Mouse (Mus musculus): ENCODE results near the gene Bcas3.
"Not testable (repeated sequence)": the region's sequence is repeated elsewhere in the genome, so short reads cannot be mapped to it uniquely, and the experiment has no call there.

The Bcas3 gene

DNA sequence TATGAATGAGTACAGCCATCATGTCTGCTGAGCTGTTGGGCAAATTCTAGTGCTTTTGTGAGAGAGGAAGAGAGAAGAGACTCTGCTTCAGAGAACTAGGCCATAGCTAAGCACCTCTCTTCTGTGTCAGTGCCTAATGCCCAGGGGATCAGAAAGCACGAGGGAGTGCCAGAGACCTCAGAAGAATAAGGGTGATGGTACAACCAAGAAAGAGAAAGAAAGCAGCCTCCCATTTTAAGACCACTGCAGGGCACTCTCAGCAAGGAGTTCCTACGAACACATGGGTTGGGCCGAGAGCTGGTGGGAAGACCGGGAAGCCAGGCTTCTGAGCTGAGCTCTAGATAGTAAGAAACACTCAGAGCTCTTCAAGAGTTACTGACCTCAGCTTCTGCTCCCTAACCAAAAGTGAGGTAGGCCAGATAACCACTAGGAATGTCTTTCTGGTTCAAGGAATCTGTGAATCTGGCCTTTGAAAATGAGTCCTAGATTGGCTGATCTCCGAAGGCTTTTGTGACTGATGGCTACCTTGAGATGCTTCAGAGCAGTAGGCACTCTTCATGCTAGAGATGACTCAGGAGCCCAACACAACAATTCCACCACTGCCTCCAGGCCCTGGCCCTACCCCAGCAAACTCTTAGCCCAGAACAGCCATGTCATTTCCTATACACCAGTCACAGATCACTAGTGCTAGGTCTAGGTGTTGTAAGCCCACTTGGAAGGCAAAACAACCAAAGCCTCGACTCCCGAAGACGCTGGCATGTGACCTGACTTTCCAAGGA lies 359.2 kb downstream of the Bcas3 start:
- DNase-seq (ENCODE audit: low spot score in 2 of 2): no peak

- DNase-seq (ENCODE audit: low spot score in 2 of 2): peak; percentile 76 to 87
Measured at GRCm38 (mm10) chr11:85712860-85713813, 360.2 kb downstream of the Bcas3 start.

- no peak for DNase-seq (ENCODE audit: low spot score in 2 of 2)
Measured at GRCm38 (mm10) chr11:85713814-85714208, 360.8 kb downstream of the Bcas3 start.

GRCm38 (mm10) chr11:85714312-85714931 lies 361.5 kb downstream of the Bcas3 start:
- no peak for DNase-seq (ENCODE audit: low spot score in 2 of 2)

DNA sequence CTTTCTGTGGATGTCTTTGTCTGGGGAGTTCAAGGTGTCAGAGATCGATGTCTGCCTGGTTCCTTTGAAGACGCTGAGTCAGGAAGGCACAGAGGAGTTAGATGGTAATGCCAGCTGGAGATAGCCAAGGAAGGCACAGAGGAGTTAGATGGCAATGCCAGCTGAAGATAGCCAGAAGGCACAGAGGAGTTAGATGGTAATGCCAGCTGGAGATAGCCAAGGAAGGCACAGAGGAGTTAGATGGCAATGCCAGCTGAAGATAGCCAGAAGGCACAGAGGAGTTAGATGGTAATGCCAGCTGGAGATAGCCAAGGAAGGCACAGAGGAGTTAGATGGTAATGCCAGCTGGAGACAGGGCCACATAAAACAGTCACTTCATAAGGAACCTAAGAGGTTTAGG lies 363.8 kb downstream of the Bcas3 start:
- DNase-seq (ENCODE audit: low spot score in 2 of 2): not testable (repeated sequence)

GRCm38 (mm10) chr11:85719091-85719490 lies 366.1 kb downstream of the Bcas3 start:
- DNase-seq (ENCODE audit: low spot score in 2 of 2): no peak

DNA sequence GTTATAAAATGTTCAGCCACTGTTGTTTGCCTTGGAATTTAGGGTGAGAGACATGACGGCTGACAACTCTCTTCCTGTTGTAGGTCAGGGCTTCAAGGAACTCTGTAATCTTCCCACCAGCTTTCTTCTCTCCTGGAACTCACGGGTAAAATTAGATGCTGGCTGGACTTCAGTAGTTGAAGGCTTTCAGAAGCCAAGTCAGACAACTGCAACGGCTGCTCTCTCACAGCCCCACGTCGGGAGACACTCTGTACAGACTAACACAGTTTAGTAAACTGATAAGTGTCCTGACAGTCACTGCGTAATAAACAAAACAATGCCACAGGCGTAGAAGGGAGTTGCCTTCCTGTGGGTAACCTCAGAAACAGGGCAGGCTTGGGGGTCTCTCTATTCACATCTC lies 366.8 kb downstream of the Bcas3 start:
- DNase-seq (ENCODE audit: low spot score in 2 of 2): no peak

GRCm38 (mm10) chr11:85720269-85720773 lies 367.4 kb downstream of the Bcas3 start:
- DNase-seq (ENCODE audit: low spot score in 2 of 2): no peak

- no peak for DNase-seq (ENCODE audit: low spot score in 2 of 2)
Measured at GRCm38 (mm10) chr11:85721986-85722385, 369.0 kb downstream of the Bcas3 start.

- DNase-seq (ENCODE audit: low spot score in 2 of 2): no peak
Measured at GRCm38 (mm10) chr11:85724159-85724558, 371.2 kb downstream of the Bcas3 start.

DNA sequence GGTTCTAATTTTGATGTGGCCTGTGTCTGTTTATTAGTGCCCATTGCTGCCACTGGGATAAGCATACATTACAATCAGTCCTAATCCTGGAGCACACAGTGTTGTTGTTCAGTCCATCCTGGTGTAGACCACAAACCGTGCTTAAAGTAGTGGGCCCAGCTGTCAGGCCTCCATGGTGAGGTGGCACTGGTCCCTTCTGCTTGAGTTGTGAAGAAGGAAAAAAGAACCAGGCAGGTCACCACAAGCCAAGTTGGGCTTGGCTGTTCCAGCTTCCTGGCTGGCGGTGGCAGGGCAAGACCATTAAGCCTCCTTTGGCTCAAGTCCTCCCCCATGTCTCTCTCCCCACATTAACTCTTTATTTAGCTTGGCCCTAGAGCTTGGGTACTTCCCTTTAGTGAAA lies 376.8 kb downstream of the Bcas3 start:
- no peak for DNase-seq (ENCODE audit: low spot score in 2 of 2)

DNA sequence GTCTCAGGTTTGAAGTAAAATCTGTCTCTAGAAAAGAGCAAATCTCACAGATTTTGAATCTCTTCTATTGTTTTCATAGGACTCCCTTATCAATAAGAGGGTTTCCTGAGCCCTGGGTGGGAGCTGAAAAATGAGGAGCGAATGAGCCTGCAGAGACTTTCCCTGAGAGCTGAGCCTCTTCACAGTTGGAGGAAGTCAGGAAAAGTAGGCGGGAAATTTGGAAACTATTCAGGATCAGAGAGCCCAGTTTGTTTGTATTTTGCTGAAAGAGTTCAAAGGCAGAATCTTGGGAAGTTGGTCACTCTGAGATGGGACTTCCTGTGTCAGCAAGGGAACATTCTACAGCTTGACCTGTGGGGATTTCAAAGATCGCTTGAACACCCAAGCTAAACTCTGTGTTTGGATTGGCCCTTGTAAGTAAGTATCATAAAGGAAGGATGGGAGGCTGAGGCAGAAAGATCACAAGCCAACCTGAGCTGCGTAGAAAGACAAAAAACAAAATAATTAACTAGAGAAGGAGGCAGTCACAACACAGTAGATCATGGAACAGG lies 379.6 kb downstream of the Bcas3 start:
- DNase-seq (ENCODE audit: low spot score in 2 of 2): no peak

GRCm38 (mm10) chr11:85733577-85733976 lies 380.6 kb downstream of the Bcas3 start:
- DNase-seq (ENCODE audit: low spot score in 2 of 2): no peak

GRCm38 (mm10) chr11:85734317-85735211 lies 381.6 kb downstream of the Bcas3 start:
- DNase-seq (ENCODE audit: low spot score in 2 of 2): no peak

GRCm38 (mm10) chr11:85737227-85737626 lies 384.3 kb downstream of the Bcas3 start:
- no peak for DNase-seq (ENCODE audit: low spot score in 2 of 2)

GRCm38 (mm10) chr11:85737893-85738292 lies 384.9 kb downstream of the Bcas3 start:
- DNase-seq (ENCODE audit: low spot score in 2 of 2): no peak

DNA sequence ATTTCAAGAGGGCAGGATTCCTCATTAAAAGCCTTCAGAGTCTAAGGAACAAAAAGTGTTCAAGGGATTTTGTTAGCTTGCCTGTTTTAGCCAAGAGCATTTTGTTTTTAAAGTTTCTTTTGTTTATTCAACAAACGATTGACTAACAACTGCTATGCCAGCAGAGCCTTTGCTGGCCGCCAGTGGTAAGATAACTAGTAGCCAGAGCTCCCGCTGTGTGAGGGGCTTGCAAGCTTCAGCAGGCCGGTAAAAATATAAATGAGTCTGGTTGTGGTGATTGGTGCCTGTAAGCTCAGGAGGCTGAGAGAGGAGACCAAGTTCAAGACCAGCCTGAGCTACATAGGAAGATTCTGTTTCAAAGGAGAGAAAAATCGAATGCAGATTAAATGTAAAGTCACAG lies 385.6 kb downstream of the Bcas3 start:
- no peak for DNase-seq (ENCODE audit: low spot score in 2 of 2)

DNA sequence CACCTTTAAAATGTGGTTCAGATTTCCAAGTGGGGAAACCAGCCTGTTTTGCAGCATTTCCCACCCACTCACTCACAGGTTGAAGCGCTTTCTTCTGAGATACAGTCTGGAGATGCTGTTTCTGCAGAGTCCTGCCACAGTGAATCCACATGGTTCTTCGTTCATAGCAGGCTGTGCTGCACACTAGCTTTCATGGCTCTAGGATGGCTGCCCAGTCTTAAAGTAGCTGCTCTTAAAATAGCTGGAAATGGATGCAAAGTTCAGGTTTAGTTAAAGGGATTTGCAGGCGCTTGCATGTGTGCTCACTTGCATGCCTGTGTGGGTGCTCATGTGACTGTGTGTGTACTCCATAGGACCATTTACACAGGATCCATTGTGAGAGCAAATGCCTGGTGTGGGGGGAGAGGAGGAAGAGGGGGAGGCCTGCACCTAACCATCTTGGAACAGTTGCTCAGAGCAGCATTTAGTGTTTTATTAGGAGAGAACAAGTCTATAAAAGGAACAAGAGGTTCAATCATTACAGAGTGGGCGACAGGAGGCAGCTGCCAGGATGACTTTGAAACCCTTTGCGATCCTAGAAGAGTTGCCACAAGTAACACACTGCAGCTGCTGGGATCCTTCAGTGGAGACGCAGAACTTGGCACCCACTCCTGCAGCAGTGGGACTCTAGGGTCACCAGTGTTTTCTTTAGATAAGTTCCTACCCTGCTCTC lies 386.5 kb downstream of the Bcas3 start:
- no peak for DNase-seq (ENCODE audit: low spot score in 2 of 2)

GRCm38 (mm10) chr11:85746373-85746772 lies 393.4 kb downstream of the Bcas3 start:
- DNase-seq (ENCODE audit: low spot score in 2 of 2): no peak

DNA sequence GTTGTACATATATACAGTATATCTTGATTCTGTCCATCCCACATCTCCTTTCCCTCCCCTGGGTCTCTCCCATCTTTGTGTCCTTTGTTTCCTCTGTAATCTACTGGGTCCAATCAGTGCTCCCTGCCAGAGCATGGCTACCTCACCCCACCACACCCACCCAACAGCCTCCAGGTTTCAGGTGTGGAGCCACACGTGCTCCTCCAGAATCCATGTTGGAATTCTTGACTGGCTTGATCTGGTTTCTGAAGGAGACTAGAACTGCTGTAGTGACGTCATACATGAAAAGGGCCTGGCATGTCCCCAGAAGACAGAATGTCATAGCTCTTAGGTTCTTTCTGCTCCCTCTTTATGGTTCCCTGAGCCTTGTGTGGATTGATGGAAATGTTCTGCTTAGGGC lies 395.9 kb downstream of the Bcas3 start:
- no peak for DNase-seq (ENCODE audit: low spot score in 2 of 2)
